Mouse (Mus musculus): Measurements from ENCODE around the gene Nynrin. TPM values are rescaled to one million over a fixed set of nuclear protein-coding genes. Genes with fewer than 3 reads are reported as not detected.

The Nynrin gene
- polyA plus RNA-seq, 1 experiment, result 2.0 TPM

DNA sequence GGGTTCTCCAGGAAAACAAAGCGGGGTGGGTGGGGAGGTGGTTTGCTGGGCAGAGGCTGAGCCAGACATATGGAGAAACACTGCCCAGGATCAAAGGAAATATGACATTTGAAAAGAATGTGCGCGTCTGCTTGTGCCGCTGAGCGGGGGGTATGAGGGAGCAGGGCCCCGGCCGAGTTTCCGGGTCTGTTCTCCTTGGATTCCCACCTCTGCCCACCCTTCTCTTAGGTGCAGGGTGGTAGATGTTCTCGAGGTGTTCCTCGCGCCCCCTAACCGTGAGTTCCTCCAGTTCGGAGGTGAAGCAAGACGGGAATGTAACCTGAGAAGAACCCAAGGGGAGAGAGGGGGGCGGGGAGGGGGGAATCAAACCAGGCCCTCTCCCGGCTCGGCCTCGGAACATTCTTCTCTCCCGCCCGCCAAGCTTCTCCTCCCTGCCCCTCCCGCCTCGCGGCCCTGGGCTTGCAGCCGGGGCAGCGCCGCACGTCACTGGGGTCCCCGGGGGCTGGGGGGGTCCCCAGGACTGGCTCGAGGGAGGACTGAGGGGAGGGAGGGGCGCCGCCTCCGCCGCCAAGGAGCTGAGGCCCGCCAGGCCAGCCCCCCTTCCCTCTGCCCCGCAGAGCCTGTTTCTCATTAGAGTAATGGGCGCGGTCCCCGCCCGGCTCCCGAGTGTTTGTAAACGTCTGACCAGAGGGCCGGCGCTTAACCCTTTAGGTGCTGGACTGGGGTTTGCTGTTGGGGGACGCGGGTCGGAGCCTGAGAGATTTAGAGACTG is 30.6 kb upstream of the Nynrin start, which contains the start of gene Nfatc4:
Nfatc4 (plus strand) TSS at position 154 of the 772 bp plus-strand sequence.
- Histone ChIP-seq H3K4me1 (replicated peaks; ENCODE audit: control insufficient read depth, insufficient read depth, low read length) (no peaks in the 10 kb centered on the region), H3K27ac (ENCODE audit: control insufficient read depth, insufficient read depth, low read length) (no peak within 1 kb of the TSS), H3K27me3 (ENCODE audit: control insufficient read depth, insufficient read depth, low read length) (peaks cover 27% of the 10 kb centered on the region), H3K4me3 (ENCODE audit: control insufficient read depth, insufficient read depth, low read length) (no peak within 1 kb of the TSS), H3K36me3 (ENCODE audit: control insufficient read depth, insufficient read depth, low read length) (no peaks in the 10 kb centered on the region)
- no peak for TF ChIP-seq CTCF (IDR thresholded peaks at IDR 0.05; ENCODE audit: borderline replicate concordance, control insufficient read depth, extremely low read depth, insufficient read depth, low read length, poor library complexity)
- no peak for TF ChIP-seq POLR2A (IDR thresholded peaks at IDR 0.05; ENCODE audit: control insufficient read depth, extremely low read depth, insufficient read depth, low read length, poor library complexity)
- DNase-seq, result no peak
- WGBS, result 2% methylated on average over 44 of the region's 46 CpGs

DNA sequence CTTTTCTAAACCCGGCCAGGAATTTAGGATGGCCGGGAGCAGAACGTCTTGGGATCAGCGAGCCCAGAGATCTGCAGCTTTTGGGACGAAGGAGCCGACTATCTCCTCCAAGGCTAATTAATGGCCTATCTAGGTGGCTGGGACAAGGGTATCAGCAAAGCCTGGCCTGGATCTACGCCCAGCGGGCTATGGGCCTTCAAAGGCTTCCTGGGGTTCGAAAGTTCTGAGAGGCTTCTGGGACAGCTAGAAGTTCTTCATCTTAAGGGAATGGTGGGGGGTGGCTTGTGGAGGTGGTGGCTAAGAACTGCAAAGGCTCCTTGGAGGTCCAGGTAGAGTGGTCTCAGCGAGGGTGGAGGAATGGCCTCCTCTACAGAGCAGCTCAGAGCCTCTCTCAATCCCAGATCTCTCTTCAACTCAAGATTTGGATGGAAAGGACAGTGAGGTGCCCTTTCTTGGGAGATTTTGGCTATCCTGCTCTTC is 29.8 kb upstream of the Nynrin start:
- no peak for DNase-seq
- Histone ChIP-seq H3K4me3 (ENCODE audit: control insufficient read depth, insufficient read depth, low read length) (no peak overlapping the region), H3K27ac (ENCODE audit: control insufficient read depth, insufficient read depth, low read length) (no peak overlapping the region), H3K27me3 (ENCODE audit: control insufficient read depth, insufficient read depth, low read length) (peaks cover 27% of the 10 kb centered on the region), H3K4me1 (replicated peaks; ENCODE audit: control insufficient read depth, insufficient read depth, low read length) (no peaks in the 10 kb centered on the region), H3K36me3 (ENCODE audit: control insufficient read depth, insufficient read depth, low read length) (no peaks in the 10 kb centered on the region)
- TF ChIP-seq POLR2A (IDR thresholded peaks at IDR 0.05; ENCODE audit: control insufficient read depth, extremely low read depth, insufficient read depth, low read length, poor library complexity) (no peak), CTCF (IDR thresholded peaks at IDR 0.05; ENCODE audit: borderline replicate concordance, control insufficient read depth, extremely low read depth, insufficient read depth, low read length, poor library complexity) (no peak)
- WGBS, result 37% methylated on average over 10 of the region's 10 CpGs

DNA sequence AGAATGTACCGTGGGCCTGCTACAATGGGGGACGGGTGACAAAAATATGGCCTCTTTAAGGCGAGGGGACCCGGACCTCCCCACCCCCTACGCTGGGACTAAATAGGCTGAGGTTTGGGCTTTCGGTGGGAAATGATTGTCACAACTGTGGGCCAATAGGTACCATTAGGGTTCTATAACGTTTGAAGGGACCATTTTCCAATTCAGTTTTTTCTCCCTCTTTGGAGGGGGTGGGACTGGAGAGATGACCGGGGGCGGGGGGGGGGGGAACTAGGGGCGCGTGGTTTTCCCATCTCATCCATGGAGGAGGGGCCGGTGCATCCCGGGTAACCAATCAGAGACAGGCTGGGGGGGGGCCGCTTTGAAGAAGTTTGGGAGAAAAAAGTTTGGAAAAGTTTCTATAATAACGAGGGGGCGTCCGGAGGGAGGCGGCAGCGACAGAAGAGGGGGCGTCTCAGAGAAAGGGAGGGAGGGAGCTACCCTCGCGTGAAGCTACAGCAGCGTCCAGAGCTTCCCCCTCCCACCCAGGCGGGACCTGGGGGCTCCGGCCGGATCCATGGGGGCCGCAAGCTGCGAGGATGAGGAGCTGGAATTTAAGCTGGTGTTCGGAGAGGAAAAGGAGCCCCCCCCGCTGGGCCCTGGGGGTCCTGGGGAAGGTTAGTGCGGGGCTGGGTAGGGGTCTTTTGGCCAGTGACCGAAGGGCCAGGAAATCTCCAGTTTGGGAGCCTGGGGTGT is 29.2 kb upstream of the Nynrin start:
- H3K36me3 ChIP-seq (ENCODE audit: control insufficient read depth, insufficient read depth, low read length), result no peaks in the 10 kb centered on the region
- no peak for DNase-seq
- no peak overlapping the region for H3K27ac ChIP-seq (ENCODE audit: control insufficient read depth, insufficient read depth, low read length)
- H3K27me3 ChIP-seq (ENCODE audit: control insufficient read depth, insufficient read depth, low read length), result peaks cover 27% of the 10 kb centered on the region
- no peaks in the 10 kb centered on the region for H3K4me1 ChIP-seq (replicated peaks; ENCODE audit: control insufficient read depth, insufficient read depth, low read length)
- no peak overlapping the region for H3K4me3 ChIP-seq (ENCODE audit: control insufficient read depth, insufficient read depth, low read length)
- 17% methylated on average over 32 of the region's 32 CpGs for WGBS
- TF ChIP-seq CTCF (IDR thresholded peaks at IDR 0.05; ENCODE audit: borderline replicate concordance, control insufficient read depth, extremely low read depth, insufficient read depth, low read length, poor library complexity) (no peak), POLR2A (IDR thresholded peaks at IDR 0.05; ENCODE audit: control insufficient read depth, extremely low read depth, insufficient read depth, low read length, poor library complexity) (no peak)

DNA sequence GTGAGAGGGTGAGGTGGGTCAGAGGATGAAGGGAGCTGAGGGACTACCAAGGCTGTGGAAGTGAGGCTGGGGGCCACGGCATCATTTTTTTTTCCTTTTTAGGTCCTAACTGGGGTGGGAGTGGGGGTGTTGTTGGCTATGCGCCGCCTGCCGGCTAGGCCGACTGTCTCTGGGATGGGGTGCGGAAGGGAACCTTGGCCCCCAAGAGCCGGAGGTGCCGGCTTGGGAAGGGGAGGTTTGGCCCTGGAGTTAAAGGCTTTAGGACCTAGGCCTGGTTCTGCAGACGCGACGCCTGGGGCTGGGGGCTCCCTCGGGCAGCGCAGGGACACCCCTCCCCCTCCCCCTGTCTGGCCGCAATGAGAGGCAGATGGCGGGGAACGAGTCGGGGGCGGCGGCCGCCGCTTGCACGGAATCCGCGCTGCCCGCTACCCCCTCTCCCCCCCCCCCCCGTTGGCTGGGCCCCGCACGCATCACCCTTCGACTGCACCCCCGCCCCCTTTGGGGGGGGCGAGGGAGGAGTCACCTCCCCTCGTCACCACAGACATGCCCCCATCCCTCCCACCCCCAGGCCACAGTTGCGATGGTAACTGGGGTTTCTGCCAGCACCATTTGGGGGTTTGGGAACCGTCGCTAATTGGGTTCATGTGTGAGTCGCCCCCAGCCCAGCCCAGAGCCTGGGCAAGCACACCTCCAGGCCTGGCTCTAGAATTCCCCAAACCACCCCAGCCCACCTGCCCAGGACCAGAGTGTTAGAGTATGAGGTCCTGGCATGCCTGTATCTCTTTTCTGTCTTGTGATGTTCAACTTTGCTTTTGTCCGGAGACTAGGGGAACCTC is 28.4 kb upstream of the Nynrin start:
- H3K4me3 ChIP-seq (ENCODE audit: control insufficient read depth, insufficient read depth, low read length), result no peak overlapping the region
- WGBS, result 3% methylated on average over 19 of the region's 37 CpGs
- no peak for DNase-seq
- no peaks in the 10 kb centered on the region for H3K36me3 ChIP-seq (ENCODE audit: control insufficient read depth, insufficient read depth, low read length)
- no peaks in the 10 kb centered on the region for H3K4me1 ChIP-seq (replicated peaks; ENCODE audit: control insufficient read depth, insufficient read depth, low read length)
- no peak overlapping the region for H3K27ac ChIP-seq (ENCODE audit: control insufficient read depth, insufficient read depth, low read length)
- no peak for TF ChIP-seq POLR2A (IDR thresholded peaks at IDR 0.05; ENCODE audit: control insufficient read depth, extremely low read depth, insufficient read depth, low read length, poor library complexity)
- TF ChIP-seq CTCF (IDR thresholded peaks at IDR 0.05; ENCODE audit: borderline replicate concordance, control insufficient read depth, extremely low read depth, insufficient read depth, low read length, poor library complexity), result no peak
- peaks cover 27% of the 10 kb centered on the region for H3K27me3 ChIP-seq (ENCODE audit: control insufficient read depth, insufficient read depth, low read length)

DNA sequence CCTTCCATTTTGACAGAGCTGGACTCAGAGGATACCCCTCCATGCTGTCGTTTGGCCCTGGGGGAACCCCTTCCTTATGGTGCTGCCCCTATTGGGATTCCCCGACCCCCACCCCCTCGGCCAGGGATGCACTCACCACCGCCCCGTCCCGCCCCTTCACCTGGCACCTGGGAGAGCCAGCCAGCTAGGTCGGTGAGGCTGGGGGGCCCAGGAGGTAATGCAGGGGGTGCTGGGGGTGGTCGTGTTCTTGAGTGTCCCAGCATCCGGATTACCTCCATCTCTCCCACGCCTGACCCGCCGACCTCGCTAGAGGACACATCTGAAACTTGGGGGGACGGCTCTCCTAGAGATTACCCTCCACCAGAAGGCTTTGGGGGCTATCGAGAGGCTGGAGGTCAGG is 27.7 kb upstream of the Nynrin start:
- Histone ChIP-seq H3K36me3 (ENCODE audit: control insufficient read depth, insufficient read depth, low read length) (no peaks in the 10 kb centered on the region), H3K4me1 (replicated peaks; ENCODE audit: control insufficient read depth, insufficient read depth, low read length) (no peaks in the 10 kb centered on the region), H3K4me3 (ENCODE audit: control insufficient read depth, insufficient read depth, low read length) (no peak overlapping the region), H3K27ac (ENCODE audit: control insufficient read depth, insufficient read depth, low read length) (no peak overlapping the region), H3K27me3 (ENCODE audit: control insufficient read depth, insufficient read depth, low read length) (peaks cover 27% of the 10 kb centered on the region)
- DNase-seq, result no peak
- WGBS, result 39% methylated on average over 15 of the region's 15 CpGs
- no peak for TF ChIP-seq CTCF (IDR thresholded peaks at IDR 0.05; ENCODE audit: borderline replicate concordance, control insufficient read depth, extremely low read depth, insufficient read depth, low read length, poor library complexity)
- TF ChIP-seq POLR2A (IDR thresholded peaks at IDR 0.05; ENCODE audit: control insufficient read depth, extremely low read depth, insufficient read depth, low read length, poor library complexity), result no peak
